Mouse (Mus musculus): ENCODE measurements around the gene Ovca2. TPM values are rescaled to one million over a fixed set of nuclear protein-coding genes. Genes with fewer than 3 reads are reported as not detected.

Ovca2 gene
- total RNA-seq, 2 experiments from 2014 or later = 8.1 to 8.7 TPM

Small RNAs within 50 kb of the gene (microRNA-seq; reads per million reads assigned to microRNA genes)
- gene Mir132 = 705 to 944 reads per million in 2 experiments
- 22.8 to 37.4 reads per million in 2 experiments for gene Mir212

Other genes with a start within 250 kb of the Ovca2 start
- 10 to 100 TPM; 42.6 to 49.5 TPM for gene Hic1, start 9.3 kb downstream of the Ovca2 start, total RNA-seq (2021)
- 10 to 100 TPM; 15.0 to 17.4 TPM for gene Dph1, start 12.4 kb upstream of the Ovca2 start, total RNA-seq (2021)
- 10 to 100 TPM; 20.3 to 23.2 TPM for gene Rtn4rl1, start 14.9 kb upstream of the Ovca2 start, total RNA-seq (2021)
- gene Rpa1, start 169.5 kb upstream of the Ovca2 start, total RNA-seq (2021) = 100 to 1,000 TPM; 109 to 114 TPM
- gene Smyd4, start 169.6 kb upstream of the Ovca2 start, total RNA-seq (2021) = 1 to 10 TPM; 6.4 to 8.5 TPM
- gene Serpinf1, start 243.9 kb upstream of the Ovca2 start, total RNA-seq (2021) = 10 to 100 TPM; 12.7 to 16.9 TPM